Mouse (Mus musculus): ENCODE data around the gene Aoah.

Gene Aoah

GRCm38 (mm10) chr13:20916698-20917511 is 123.0 kb downstream of the Aoah start:
- no peak for DNase-seq (ENCODE audit: low read depth)

GRCm38 (mm10) chr13:20920401-20920800 is 126.5 kb downstream of the Aoah start:
- no peak for DNase-seq (ENCODE audit: low read depth)

GRCm38 (mm10) chr13:20936016-20936415 is 142.1 kb downstream of the Aoah start:
- DNase-seq (ENCODE audit: low read depth) = no peak

DNA sequence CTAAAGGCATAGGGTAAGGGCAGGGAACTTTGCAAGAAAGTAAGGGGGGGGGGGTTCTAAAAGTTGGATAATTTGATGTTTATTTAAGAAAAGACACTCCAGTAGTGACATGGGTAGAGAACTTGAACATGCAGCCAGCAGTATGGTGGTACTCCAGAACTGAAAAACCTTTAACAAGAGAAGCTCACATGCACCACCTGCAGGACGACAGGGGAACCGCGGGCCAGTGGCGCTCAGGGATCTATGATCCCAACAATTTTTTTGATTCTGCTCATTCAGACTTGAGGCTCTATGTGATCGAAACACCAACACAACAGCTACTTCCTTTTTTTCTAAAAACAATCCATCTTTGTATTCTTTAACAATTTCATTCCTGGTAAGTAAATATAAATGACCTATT is 143.5 kb downstream of the Aoah start:
- peak; percentile 17 for DNase-seq (ENCODE audit: low read depth)

GRCm38 (mm10) chr13:20939099-20939498 is 145.2 kb downstream of the Aoah start:
- DNase-seq (ENCODE audit: low read depth) = no peak

- peak; percentile 14 for DNase-seq (ENCODE audit: low read depth)
Observed at GRCm38 (mm10) chr13:20940389-20940788, 146.5 kb downstream of the Aoah start.

GRCm38 (mm10) chr13:20941707-20942106 is 147.8 kb downstream of the Aoah start:
- DNase-seq (ENCODE audit: low read depth) = no peak

GRCm38 (mm10) chr13:20963086-20963485 is 169.2 kb downstream of the Aoah start:
- no peak for DNase-seq (ENCODE audit: low read depth)

GRCm38 (mm10) chr13:20981234-20982230 is 187.6 kb downstream of the Aoah start:
- DNase-seq (ENCODE audit: low read depth) = no peak

GRCm38 (mm10) chr13:20985510-20985909 is 191.6 kb downstream of the Aoah start:
- no peak for DNase-seq (ENCODE audit: low read depth)

- DNase-seq (ENCODE audit: low read depth) = no peak
Observed at GRCm38 (mm10) chr13:20985961-20986360, 192.0 kb downstream of the Aoah start.

DNA sequence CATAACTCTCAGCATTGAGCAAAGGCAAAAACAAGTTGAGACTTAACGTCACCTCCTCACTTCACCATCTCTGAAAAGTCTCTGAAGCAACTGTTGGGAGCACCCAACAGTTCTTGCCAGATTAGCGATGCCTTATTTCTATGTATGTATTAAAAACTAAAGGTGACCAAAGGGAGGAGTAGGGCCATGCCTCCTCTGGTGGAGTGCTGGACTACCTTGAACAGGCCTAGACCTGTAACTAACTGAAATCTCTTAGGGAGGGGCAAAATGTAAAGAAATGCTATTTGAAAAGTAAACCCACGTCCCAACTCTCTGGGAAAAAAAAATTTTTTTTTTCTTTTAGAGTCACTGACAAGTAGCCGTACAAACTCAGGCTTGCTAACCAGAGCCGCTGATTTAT is 211.3 kb downstream of the Aoah start:
- no peak for DNase-seq (ENCODE audit: low read depth)

DNA sequence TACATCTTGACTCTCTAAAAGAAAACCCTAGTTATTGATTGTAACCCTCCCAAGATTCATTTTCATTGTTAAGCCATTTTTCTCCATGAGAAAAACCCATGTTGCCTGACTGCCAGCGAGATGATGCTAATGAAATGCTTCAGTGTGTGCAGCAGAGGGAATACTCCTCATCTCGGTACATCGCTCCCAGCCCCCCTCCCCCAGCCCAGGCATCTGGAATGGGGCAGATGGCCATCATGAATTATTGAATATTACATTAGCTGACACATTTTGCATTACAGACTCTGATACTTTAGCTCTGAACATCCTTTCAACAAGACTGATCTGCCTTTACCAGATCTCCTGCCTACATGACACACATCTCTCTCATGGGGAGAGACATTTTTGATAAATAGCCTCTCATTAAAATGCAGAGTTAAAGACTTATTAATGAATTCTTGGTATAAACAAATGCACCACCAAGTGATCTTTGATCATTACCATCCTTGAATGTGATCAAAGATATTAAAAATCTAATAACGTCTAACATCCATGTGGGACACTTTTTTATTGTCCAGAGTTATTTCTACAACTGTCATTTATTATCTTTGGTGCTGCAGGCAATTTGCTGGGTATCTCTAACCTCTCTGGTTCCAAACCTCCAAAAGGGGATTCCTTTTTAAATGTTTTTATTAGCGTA is 211.9 kb downstream of the Aoah start:
- no peak for DNase-seq (ENCODE audit: low read depth)

DNA sequence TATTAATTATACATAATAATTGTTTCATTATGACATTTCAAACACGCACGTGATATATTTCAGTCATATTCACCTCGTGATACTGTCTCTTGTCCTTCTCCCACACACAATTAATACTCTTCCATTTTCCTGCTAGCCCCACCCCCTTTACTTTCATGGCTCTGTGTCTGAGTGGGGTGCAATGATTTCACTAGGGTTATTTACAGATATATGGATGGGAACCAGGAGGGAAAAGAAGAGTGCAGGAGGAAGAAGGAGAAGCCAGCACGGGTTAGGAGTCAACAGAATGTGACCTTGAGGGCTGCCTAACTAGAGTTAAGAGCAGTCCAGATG is 212.4 kb downstream of the Aoah start:
- no peak for DNase-seq (ENCODE audit: low read depth)

DNA sequence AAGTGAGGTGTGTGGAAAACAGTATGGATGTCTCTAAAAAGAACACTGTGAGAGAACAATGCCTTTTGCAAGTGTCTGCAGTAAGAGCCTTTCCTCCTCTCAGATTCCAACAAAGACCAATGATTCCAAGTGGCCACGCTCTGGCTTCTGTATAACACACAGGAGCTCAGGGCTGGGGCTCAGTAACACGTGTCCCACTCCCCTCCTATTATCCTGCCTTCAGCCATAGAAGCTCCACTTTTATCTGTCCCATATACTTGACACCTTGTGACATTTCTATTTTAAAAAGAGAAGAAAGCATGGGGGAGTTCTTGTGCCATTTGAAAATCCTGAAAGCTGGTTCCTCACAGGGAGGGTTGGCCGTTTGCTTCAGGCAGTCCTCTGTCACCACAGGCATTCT is 219.7 kb downstream of the Aoah start:
- no peak for DNase-seq (ENCODE audit: low read depth)

DNA sequence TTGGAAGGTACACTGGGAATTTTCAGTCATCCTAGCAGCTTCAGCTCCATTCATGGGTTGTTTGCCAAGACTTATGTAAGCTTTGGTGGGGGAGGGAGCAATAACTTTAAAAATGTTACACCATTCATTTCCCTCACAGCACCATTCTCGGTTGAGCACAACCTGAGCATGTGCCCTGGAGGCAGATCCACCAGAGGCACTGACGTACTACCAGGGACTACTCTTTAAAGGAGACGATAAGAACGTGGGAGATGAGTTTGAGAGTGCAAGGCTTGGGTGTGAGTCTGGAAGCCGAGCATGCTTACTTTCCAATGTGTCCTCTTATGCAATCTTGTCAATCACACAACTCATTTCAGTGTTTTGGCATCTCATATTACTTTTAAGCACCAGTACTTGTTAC is 230.9 kb downstream of the Aoah start:
- DNase-seq (ENCODE audit: low read depth) = no peak

GRCm38 (mm10) chr13:21033176-21033575 is 239.3 kb downstream of the Aoah start:
- DNase-seq (ENCODE audit: low read depth) = no peak

DNA sequence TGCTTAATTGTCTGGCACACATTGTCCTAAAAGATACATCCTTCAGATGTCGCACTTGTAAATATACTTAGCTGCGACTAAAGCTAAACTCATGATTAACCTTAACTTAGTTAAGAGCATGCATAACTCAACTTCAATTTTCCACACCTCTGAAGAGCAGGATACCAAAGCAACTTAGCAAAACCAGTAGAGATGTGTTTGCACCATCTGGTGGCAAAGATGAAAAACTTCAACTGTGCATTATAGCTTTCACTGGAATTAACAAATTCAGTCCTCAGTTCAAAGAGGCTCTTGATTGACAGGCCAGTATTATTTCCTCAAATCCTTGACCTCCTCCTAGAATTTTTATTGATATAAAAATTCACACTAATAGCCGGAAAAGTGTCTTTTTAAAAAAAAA is 241.1 kb downstream of the Aoah start:
- no peak for DNase-seq (ENCODE audit: low read depth)

DNA sequence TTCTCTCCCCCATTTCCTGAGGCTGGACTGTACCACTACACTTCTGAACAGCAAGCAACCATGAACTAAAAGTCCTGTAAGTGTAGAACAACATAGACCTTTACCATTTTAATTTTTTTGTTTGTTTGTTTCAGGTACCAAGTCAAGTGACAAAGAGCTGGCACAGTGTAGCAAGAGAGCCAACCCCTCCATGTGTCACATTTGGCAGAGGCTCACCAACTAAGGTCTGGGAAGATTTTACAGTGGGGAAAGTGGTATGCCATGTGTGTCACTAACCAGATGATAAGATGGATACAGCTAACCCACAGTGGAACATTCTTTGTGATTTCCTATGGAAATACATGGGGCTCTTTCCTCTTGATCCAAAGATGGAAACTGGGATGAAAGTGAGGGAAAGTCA is 242.1 kb downstream of the Aoah start:
- no peak for DNase-seq (ENCODE audit: low read depth)

DNA sequence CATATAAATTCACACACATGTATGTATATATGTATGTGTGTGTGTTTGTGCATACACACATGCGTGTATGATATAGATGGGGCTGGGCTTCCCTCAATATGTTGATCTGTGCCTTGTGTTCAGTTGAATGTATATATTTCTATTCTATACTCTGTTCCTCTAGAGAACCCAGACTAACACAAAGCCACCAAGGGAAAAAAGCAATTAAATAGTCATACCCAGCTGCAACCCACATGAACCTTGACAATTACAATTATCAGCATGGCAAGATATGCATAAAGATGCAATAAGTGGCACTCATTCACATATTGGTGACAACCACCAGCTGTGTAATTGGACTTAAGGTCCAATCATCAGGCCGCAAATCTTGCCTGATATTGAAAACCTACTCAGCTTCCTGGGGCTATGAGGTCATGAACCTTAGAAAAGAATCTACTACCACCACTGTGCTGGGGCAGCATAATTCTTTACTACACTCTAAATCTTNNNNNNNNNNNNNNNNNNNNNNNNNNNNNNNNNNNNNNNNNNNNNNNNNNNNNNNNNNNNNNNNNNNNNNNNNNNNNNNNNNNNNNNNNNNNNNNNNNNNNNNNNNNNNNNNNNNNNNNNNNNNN is 246.8 kb downstream of the Aoah start:
- DNase-seq (ENCODE audit: low read depth) = no peak

GRCm38 (mm10) chr13:21050118-21050517 is 256.2 kb downstream of the Aoah start:
- DNase-seq (ENCODE audit: low read depth) = no peak

DNA sequence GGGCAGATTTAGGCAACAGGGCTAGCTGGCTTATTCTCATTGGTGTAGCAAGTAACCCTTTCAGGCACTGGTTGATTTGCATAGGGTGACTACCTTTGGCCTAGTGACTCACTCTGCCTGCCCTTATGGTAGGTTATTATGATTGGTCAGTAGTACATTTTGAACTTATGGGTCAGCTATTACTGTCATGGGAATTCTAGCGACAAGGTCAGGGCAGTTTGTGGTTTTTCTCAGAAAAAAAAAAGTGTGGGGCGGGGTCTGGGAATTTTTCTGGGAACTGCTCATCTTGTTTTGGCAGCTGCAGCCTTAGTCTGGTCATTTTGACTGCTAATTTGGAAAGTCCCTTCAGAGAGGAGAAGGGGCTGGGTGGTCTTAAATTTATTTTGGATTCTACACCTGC is 272.1 kb downstream of the Aoah start:
- no peak for DNase-seq (ENCODE audit: low read depth)
